Mouse (Mus musculus) erythroblast, embryonic 14.5 days (primary cell): ENCODE data around the gene a.

Source experiments
- GATA1 ChIP-seq: IDR thresholded peaks from 2 replicates; pipeline ENCODE4 v1.6.1; 2012; ENCODE audit warnings: low read length, inconsistent platforms, mixed read lengths
- TAL1 ChIP-seq: IDR thresholded peaks from 3 replicates; pipeline ENCODE4 v1.6.1; 2012; ENCODE audit warnings: low read length, inconsistent platforms, mixed read lengths

- no peak for TF ChIP-seq TAL1
- no peak for TF ChIP-seq GATA1
Measured at GRCm38 (mm10) chr2:155047452-155048178, 256.4 kb downstream of the a start.
